Mouse (Mus musculus) heart, postnatal 4 days (tissue): ENCODE measurements around the gene Nek9. TPM values are rescaled to one million over a fixed set of nuclear protein-coding genes. Genes with fewer than 3 reads are reported as not detected.
A peak's percentile ranks its signal among the peaks of the same experiment; 100 is the strongest.

ENCODE experiments used
- DNase-seq: peaks from one replicate; pipeline ENCODE4 v3.0.0; 2021
- total RNA-seq, 2 experiments: library from RNA; stranded (reverse); gene quantifications; 2 replicates each; pipeline ENCODE4 v1.2.3; 2021

The Nek9 gene
- total RNA-seq, 2 experiments from 2014 or later, result 68.4 to 73.6 TPM

GRCm38 (mm10) chr12:85263190-85263589 is 76.0 kb downstream of the Nek9 start:
- no peak for DNase-seq

- DNase-seq, result peak; percentile 20
Measured at GRCm38 (mm10) chr12:85262489-85262888, 76.7 kb downstream of the Nek9 start.

GRCm38 (mm10) chr12:85257008-85257639 is 82.0 kb downstream of the Nek9 start:
- DNase-seq, result no peak

- DNase-seq, result peak; percentile 13
Measured at GRCm38 (mm10) chr12:85256074-85256751, 82.9 kb downstream of the Nek9 start.

DNA sequence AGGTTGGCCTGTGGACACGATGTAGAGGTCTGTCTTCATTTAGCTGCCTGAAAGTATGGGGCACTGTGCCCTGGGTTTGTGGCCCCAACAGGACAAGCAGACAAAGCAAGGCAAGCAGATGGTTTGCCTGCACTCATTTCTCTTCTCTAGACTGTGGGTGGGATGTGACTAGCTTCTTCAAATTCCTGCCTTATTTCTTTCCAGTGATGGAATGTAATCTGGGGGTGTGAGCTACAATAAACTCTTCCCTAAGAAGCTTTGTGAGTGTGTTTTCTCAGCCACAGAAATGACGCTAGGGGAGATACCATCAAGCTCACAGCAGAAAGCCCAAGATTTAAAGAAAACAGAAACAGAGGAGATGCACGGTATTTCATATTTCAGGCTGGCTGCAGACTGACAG is 87.1 kb downstream of the Nek9 start:
- no peak for DNase-seq

Other genes starting within 250 kb of the Nek9 start
- gene Prox2, start 228.6 kb downstream of the Nek9 start, total RNA-seq, result 1 to 10 TPM; 2.3 to 2.6 TPM
- gene Dlst, start 228.5 kb downstream of the Nek9 start, total RNA-seq, result 100 to 1,000 TPM; 538 to 559 TPM
- 1 to 10 TPM; 2.3 to 3.0 TPM for gene Rps6kl1, start 188.1 kb downstream of the Nek9 start, total RNA-seq
- gene Pgf, start 161.6 kb downstream of the Nek9 start, total RNA-seq, result 1 to 10 TPM; 3.7 to 4.9 TPM
- 10 to 100 TPM; 55.0 to 55.9 TPM for gene Eif2b2, start 119.9 kb downstream of the Nek9 start, total RNA-seq
- gene Mlh3, start 68.8 kb downstream of the Nek9 start, total RNA-seq, result 1 to 10 TPM; 6.9 to 8.7 TPM
- 10 to 100 TPM; 20.9 to 24.0 TPM for gene Acyp1, start 50.9 kb downstream of the Nek9 start, total RNA-seq
- gene Zc2hc1c, start 50.8 kb downstream of the Nek9 start, total RNA-seq, result 1 to 10 TPM in 1 of 2 experiments, under 1 TPM in 1; 0.98 to 1.2 TPM
- 100 to 1,000 TPM; 195 to 196 TPM for gene Tmed10, start 35.5 kb upstream of the Nek9 start, total RNA-seq
- 1 to 10 TPM; 5.6 to 9.9 TPM for gene Fos, start 134.5 kb upstream of the Nek9 start, total RNA-seq